Mouse (Mus musculus): ENCODE data around the gene Shank2. TPM values are rescaled to one million over a fixed set of nuclear protein-coding genes. Genes with fewer than 3 reads are reported as not detected.

Shank2 gene
- 0.67 and 0.86 TPM in 2 replicates for polyA plus RNA-seq (2016; fragmentation: Nextera tagmentation; extraction: Ambion mirVana)

GRCm38 (mm10) chr7:144001628-144002027 lies at the start of gene Shank2:
Gene Shank2 (plus strand): TSS chr7:144001928.
- no peaks in the 10 kb centered on the region for H3K27me3 ChIP-seq (ENCODE audit: poor library complexity, severe bottlenecking)
- no peak within 1 kb of the TSS for H3K27ac ChIP-seq
- no peaks in the 10 kb centered on the region for H3K4me1 ChIP-seq
- no peak for DNase-seq (ENCODE audit: extremely low spot score, low spot score)
- no peaks in the 10 kb centered on the region for H3K36me3 ChIP-seq (replicated peaks)
- 90% methylated on average over 3 of the region's 3 CpGs for WGBS
- H3K4me3 ChIP-seq, result no peak within 1 kb of the TSS
- H3K9me3 ChIP-seq, result peaks cover 4% of the 10 kb centered on the region; the same call in 1 of the 2 replicates

GRCm38 (mm10) chr7:143952130-143952529 lies 49.6 kb upstream of the Shank2 start:
- no peak overlapping the region for H3K27ac ChIP-seq
- no peak for DNase-seq (ENCODE audit: extremely low spot score, low spot score)
- H3K4me3 ChIP-seq, result no peak overlapping the region
- no peaks in the 10 kb centered on the region for H3K27me3 ChIP-seq (ENCODE audit: poor library complexity, severe bottlenecking)
- no peaks in the 10 kb centered on the region; the same call in 1 of the 2 replicates for H3K9me3 ChIP-seq
- no peaks in the 10 kb centered on the region for H3K36me3 ChIP-seq (replicated peaks)
- peaks cover 5% of the 10 kb centered on the region; the same call in 1 of the 2 replicates for H3K4me1 ChIP-seq
- 89% methylated on average over 3 of the region's 3 CpGs for WGBS

GRCm38 (mm10) chr7:143956575-143957295 lies 45.0 kb upstream of the Shank2 start:
- H3K4me3 ChIP-seq, result no peak overlapping the region
- 82% methylated on average over 6 of the region's 6 CpGs for WGBS
- H3K27me3 ChIP-seq (ENCODE audit: poor library complexity, severe bottlenecking), result no peaks in the 10 kb centered on the region
- peaks cover 16% of the 10 kb centered on the region for H3K4me1 ChIP-seq
- peaks cover 5% of the 10 kb centered on the region; the same call in 1 of the 2 replicates for H3K9me3 ChIP-seq
- DNase-seq (ENCODE audit: extremely low spot score, low spot score), result no peak
- H3K27ac ChIP-seq, result no peak overlapping the region
- H3K36me3 ChIP-seq (replicated peaks), result no peaks in the 10 kb centered on the region

- Histone ChIP-seq H3K27me3 (ENCODE audit: poor library complexity, severe bottlenecking) (no peaks in the 10 kb centered on the region), H3K9me3 (peaks cover 5% of the 10 kb centered on the region; the same call in 1 of the 2 replicates), H3K4me3 (no peak overlapping the region), H3K4me1 (peaks cover 14% of the 10 kb centered on the region), H3K27ac (no peak overlapping the region), H3K36me3 (replicated peaks) (no peaks in the 10 kb centered on the region)
- 69% methylated on average over 11 of the region's 11 CpGs for WGBS
- DNase-seq (ENCODE audit: extremely low spot score, low spot score), result no peak
These were observed 43.6 kb upstream of the Shank2 start for GRCm38 (mm10) chr7:143958030-143958565.

- H3K4me1 ChIP-seq, result peaks cover 6% of the 10 kb centered on the region; the same call in 1 of the 2 replicates
- peaks cover 5% of the 10 kb centered on the region; the same call in 1 of the 2 replicates for H3K9me3 ChIP-seq
- no peak overlapping the region for H3K4me3 ChIP-seq
- WGBS, result 86% methylated on average over 5 of the region's 5 CpGs
- DNase-seq (ENCODE audit: extremely low spot score, low spot score), result no peak
- H3K27me3 ChIP-seq (ENCODE audit: poor library complexity, severe bottlenecking), result no peaks in the 10 kb centered on the region
- H3K27ac ChIP-seq, result no peak overlapping the region
- no peaks in the 10 kb centered on the region for H3K36me3 ChIP-seq (replicated peaks)
These were observed 37.9 kb upstream of the Shank2 start for GRCm38 (mm10) chr7:143963813-143964212.

GRCm38 (mm10) chr7:143966621-143967020 lies 35.1 kb upstream of the Shank2 start:
- 80% methylated on average over 7 of the region's 7 CpGs for WGBS
- Histone ChIP-seq H3K9me3 (no peaks in the 10 kb centered on the region), H3K27ac (no peak overlapping the region), H3K36me3 (replicated peaks) (no peaks in the 10 kb centered on the region), H3K4me3 (no peak overlapping the region), H3K27me3 (ENCODE audit: poor library complexity, severe bottlenecking) (no peaks in the 10 kb centered on the region), H3K4me1 (peaks cover 4% of the 10 kb centered on the region; the same call in 1 of the 2 replicates)
- no peak for DNase-seq (ENCODE audit: extremely low spot score, low spot score)

- Histone ChIP-seq H3K4me3 (peak overlapping the region; percentile 67), H3K27ac (no peak overlapping the region), H3K27me3 (ENCODE audit: poor library complexity, severe bottlenecking) (peaks cover 86% of the 10 kb centered on the region), H3K9me3 (no peaks in the 10 kb centered on the region), H3K4me1 (peaks cover 21% of the 10 kb centered on the region), H3K36me3 (replicated peaks) (no peaks in the 10 kb centered on the region)
- no peak for DNase-seq (ENCODE audit: extremely low spot score, low spot score)
- WGBS, result 13% methylated on average over 5 of the region's 5 CpGs
These were observed 24.3 kb upstream of the Shank2 start for GRCm38 (mm10) chr7:143977491-143977830.

- WGBS, result under 1% methylated on average over 67 of the region's 67 CpGs
- DNase-seq (ENCODE audit: extremely low spot score, low spot score), result peak; percentile 22
- Histone ChIP-seq H3K4me3 (peak overlapping the region; percentile 67), H3K27ac (0 out of 2 replicates have a peak overlapping the region, but pooled peaks have one; percentile 40), H3K36me3 (replicated peaks) (no peaks in the 10 kb centered on the region), H3K27me3 (ENCODE audit: poor library complexity, severe bottlenecking) (peaks cover 89% of the 10 kb centered on the region), H3K9me3 (no peaks in the 10 kb centered on the region), H3K4me1 (peaks cover 21% of the 10 kb centered on the region)
These were observed 23.7 kb upstream of the Shank2 start for GRCm38 (mm10) chr7:143977831-143978682.

DNA sequence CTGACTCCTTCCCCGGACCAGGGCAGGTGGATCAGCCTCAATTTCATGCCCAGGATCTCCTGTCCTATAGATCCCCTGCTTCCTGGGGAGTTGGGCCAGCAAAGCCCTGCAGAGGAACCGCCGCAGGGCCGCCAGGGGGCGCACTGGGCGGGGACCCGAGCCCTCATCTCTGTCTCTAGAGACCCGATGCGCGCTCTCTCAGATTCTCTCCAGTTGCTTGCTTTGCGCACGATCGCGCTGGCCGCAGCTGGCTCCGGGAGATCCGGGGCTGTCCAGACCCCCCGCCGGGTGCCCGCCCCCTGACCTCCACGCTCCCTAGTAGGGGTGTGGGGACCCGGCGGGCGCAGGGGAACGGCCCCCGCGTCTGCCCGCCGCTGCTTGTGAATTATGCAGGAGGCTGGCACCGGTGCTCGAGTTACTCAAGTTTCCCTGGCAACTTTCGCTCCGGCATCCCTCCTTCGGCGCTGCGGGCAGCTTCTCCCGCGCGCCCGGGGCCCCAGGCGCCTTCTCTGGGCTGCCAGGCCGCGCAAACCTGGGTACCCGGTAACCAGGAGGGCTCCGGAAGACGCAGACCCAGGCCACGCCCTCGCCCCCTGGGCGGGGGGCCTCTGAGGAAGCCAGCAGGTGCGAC lies 22.9 kb upstream of the Shank2 start:
- H3K27ac ChIP-seq, result peak overlapping the region; percentile 75

GRCm38 (mm10) chr7:143979986-143980385 lies 21.7 kb upstream of the Shank2 start:
- WGBS, result 63% methylated on average over 5 of the region's 5 CpGs
- H3K36me3 ChIP-seq (replicated peaks), result no peaks in the 10 kb centered on the region
- peaks cover 77% of the 10 kb centered on the region for H3K27me3 ChIP-seq (ENCODE audit: poor library complexity, severe bottlenecking)
- peaks cover 21% of the 10 kb centered on the region for H3K4me1 ChIP-seq
- no peaks in the 10 kb centered on the region for H3K9me3 ChIP-seq
- no peak for DNase-seq (ENCODE audit: extremely low spot score, low spot score)
- H3K4me3 ChIP-seq, result no peak overlapping the region
- no peak overlapping the region for H3K27ac ChIP-seq

More for the DNA sequence above, 22.9 kb upstream of the Shank2 start:
- DNase-seq (ENCODE audit: extremely low spot score, low spot score), result peak; percentile 80
- Histone ChIP-seq H3K9me3 (no peaks in the 10 kb centered on the region), H3K36me3 (replicated peaks) (no peaks in the 10 kb centered on the region), H3K4me1 (peaks cover 21% of the 10 kb centered on the region), H3K4me3 (peak overlapping the region; percentile 67), H3K27me3 (ENCODE audit: poor library complexity, severe bottlenecking) (peaks cover 88% of the 10 kb centered on the region)
- 0% methylated on average over 50 of the region's 50 CpGs for WGBS

DNA sequence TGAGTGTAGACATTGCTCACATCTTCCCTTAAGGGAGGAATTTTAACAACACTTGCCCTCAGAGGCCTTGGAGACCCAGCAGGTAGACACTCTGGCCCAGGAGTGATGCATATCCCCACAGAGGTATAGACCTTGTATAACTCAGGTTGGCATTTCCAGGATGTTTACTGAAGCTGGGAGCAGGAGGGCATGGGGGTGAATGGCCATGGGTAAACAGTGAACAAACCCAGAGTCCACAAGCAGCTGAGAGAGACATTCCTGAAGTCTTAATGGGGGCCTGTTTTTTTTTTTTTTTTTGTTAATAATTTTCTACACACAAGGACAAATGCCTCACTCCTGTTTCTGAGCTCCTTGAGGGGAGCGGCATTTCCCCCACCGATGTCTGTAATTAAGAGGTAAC lies 15.4 kb upstream of the Shank2 start:
- 94% methylated on average over 2 of the region's 2 CpGs for WGBS
- Histone ChIP-seq H3K27ac (no peak overlapping the region), H3K4me3 (no peak overlapping the region), H3K9me3 (no peaks in the 10 kb centered on the region), H3K36me3 (replicated peaks) (no peaks in the 10 kb centered on the region), H3K4me1 (no peaks in the 10 kb centered on the region), H3K27me3 (ENCODE audit: poor library complexity, severe bottlenecking) (peaks cover 14% of the 10 kb centered on the region)
- DNase-seq (ENCODE audit: extremely low spot score, low spot score), result no peak

- no peaks in the 10 kb centered on the region for H3K9me3 ChIP-seq
- no peak overlapping the region for H3K27ac ChIP-seq
- H3K4me1 ChIP-seq, result no peaks in the 10 kb centered on the region
- no peak overlapping the region for H3K4me3 ChIP-seq
- no peak for DNase-seq (ENCODE audit: extremely low spot score, low spot score)
- no peaks in the 10 kb centered on the region for H3K27me3 ChIP-seq (ENCODE audit: poor library complexity, severe bottlenecking)
- H3K36me3 ChIP-seq (replicated peaks), result no peaks in the 10 kb centered on the region
These were observed 10.6 kb upstream of the Shank2 start for GRCm38 (mm10) chr7:143991160-143991559.
